Mouse (Mus musculus) intestine, embryonic 14.5 days (tissue): Measurements from ENCODE around the gene Zcchc3. TPM values are rescaled to one million over a fixed set of nuclear protein-coding genes. Genes with fewer than 3 reads are reported as not detected.

Source experiments
- polyA plus RNA-seq: library from polyadenylated mRNA; unstranded; fragments of >200 nt; fragmentation: Nextera tagmentation; extraction: Ambion mirVana; gene quantifications from 2 replicates; pipeline ENCODE4 v1.2.1, GENCODE M21; 2014

The Zcchc3 gene
- polyA plus RNA-seq, 1 experiment from 2014 or later = 38.2 TPM

Other genes with a start within 250 kb of the Zcchc3 start
- gene Csnk2a1, start 188.2 kb downstream of the Zcchc3 start, polyA plus RNA-seq = 87.5 and 112 TPM in 2 replicates
- gene Tbc1d20, start 121.2 kb downstream of the Zcchc3 start, polyA plus RNA-seq = 31.7 and 36.4 TPM in 2 replicates
- gene Rbck1, start 82.4 kb downstream of the Zcchc3 start, polyA plus RNA-seq = 89.8 and 93.8 TPM in 2 replicates
- 1.8 and 2.8 TPM in 2 replicates for gene Trib3, start 71.0 kb downstream of the Zcchc3 start, polyA plus RNA-seq
- gene Nrsn2, start 38.4 kb downstream of the Zcchc3 start, polyA plus RNA-seq = 3.9 and 4.5 TPM in 2 replicates
- gene Sox12, start 17.0 kb downstream of the Zcchc3 start, polyA plus RNA-seq = 12.1 and 13.2 TPM in 2 replicates
- gene 6820408C15Rik, start 560 bp upstream of the Zcchc3 start, polyA plus RNA-seq = 0.51 and 0.86 TPM in 2 replicates
- gene Defb23, start 49.6 kb upstream of the Zcchc3 start, polyA plus RNA-seq = not detected in 2 replicates
- gene Defb20, start 62.0 kb upstream of the Zcchc3 start, polyA plus RNA-seq = not detected in 2 replicates
- not detected in 2 replicates for gene Defb22, start 75.1 kb upstream of the Zcchc3 start, polyA plus RNA-seq
- not detected in 2 replicates for gene Defb26, start 96.7 kb upstream of the Zcchc3 start, polyA plus RNA-seq
- gene Defb28, start 103.2 kb upstream of the Zcchc3 start, polyA plus RNA-seq = not detected in 2 replicates
- not detected in 2 replicates for gene Defb29, start 125.1 kb upstream of the Zcchc3 start, polyA plus RNA-seq
- not detected in 2 replicates for gene Gm17416, start 154.3 kb upstream of the Zcchc3 start, polyA plus RNA-seq
- gene Defb21, start 157.7 kb upstream of the Zcchc3 start, polyA plus RNA-seq = not detected in 2 replicates
- gene Defb19, start 165.3 kb upstream of the Zcchc3 start, polyA plus RNA-seq = not detected in 2 replicates
- gene Defb45, start 184.4 kb upstream of the Zcchc3 start, polyA plus RNA-seq = not detected in 2 replicates
- gene Defb36, start 189.3 kb upstream of the Zcchc3 start, polyA plus RNA-seq = not detected in 2 replicates
- 1.4 and 2.3 TPM in 2 replicates for gene Defb25, start 208.0 kb upstream of the Zcchc3 start, polyA plus RNA-seq
- gene Rem1, start 211.9 kb upstream of the Zcchc3 start, polyA plus RNA-seq = 9.6 and 12.9 TPM in 2 replicates